Mouse (Mus musculus) limb, embryonic 14.5 days (tissue): ENCODE results near the gene Mylk. TPM values are rescaled to one million over a fixed set of nuclear protein-coding genes. Genes with fewer than 3 reads are reported as not detected.

Source experiments
- ATAC-seq: fragments of 200-750 bp; cut with Nextera tagmentation; 2 replicates; pipeline ENCODE4 v1.8.0; 2017; ENCODE audit warnings: low read depth, moderate number of reproducible peaks, moderate TSS enrichment; ENCODE audit not compliant: low FRiP score
- DNase-seq: peaks from one replicate; pipeline ENCODE4 v3.0.0-alpha.2; 2015; ENCODE audit warnings: low spot score
- H3K27ac ChIP-seq: fragments of 300-500 bp; sonication (generic); replicated peaks from 2 replicates; pipeline ENCODE4 v1.5.1; 2014; ENCODE audit warnings: low read depth, mild to moderate bottlenecking, low read length, moderate library complexity, mixed read lengths
- H3K27me3 ChIP-seq: fragments of 300-500 bp; sonication (generic); 2 replicates; pipeline ENCODE4 v1.6.1; 2014; ENCODE audit warnings: low read length, mixed read lengths; ENCODE audit not compliant: control insufficient read depth, insufficient read depth
- H3K36me3 ChIP-seq: fragments of 300-500 bp; sonication (generic); 2 replicates; pipeline ENCODE4 v1.6.1; 2014; ENCODE audit warnings: mild to moderate bottlenecking, low read length, moderate library complexity, mixed read lengths; ENCODE audit not compliant: control insufficient read depth, insufficient read depth
- H3K4me1 ChIP-seq: fragments of 300-500 bp; sonication (generic); 2 replicates; pipeline ENCODE4 v1.6.1; 2014; ENCODE audit warnings: antibody characterized with exemption, low read length, mixed read lengths; ENCODE audit not compliant: control insufficient read depth, insufficient read depth
- H3K4me2 ChIP-seq: fragments of 300-500 bp; sonication (generic); replicated peaks from 2 replicates; pipeline ENCODE4 v1.6.1; 2014; ENCODE audit warnings: low read depth, mild to moderate bottlenecking, low read length, moderate library complexity; ENCODE audit not compliant: severe bottlenecking
- H3K4me3 ChIP-seq: fragments of 300-500 bp; sonication (generic); replicated peaks from 2 replicates; pipeline ENCODE4 v1.5.1; 2014; ENCODE audit warnings: low read length
- H3K9ac ChIP-seq: fragments of 300-500 bp; sonication (generic); 2 replicates; pipeline ENCODE4 v1.6.1; 2014; ENCODE audit warnings: mild to moderate bottlenecking, low read depth, low read length, moderate library complexity; ENCODE audit not compliant: severe bottlenecking
- H3K9me3 ChIP-seq: fragments of 300-500 bp; sonication (generic); 2 replicates; pipeline ENCODE4 v1.6.1; 2016; ENCODE audit warnings: low read length; ENCODE audit not compliant: control insufficient read depth
- POLR2A ChIP-seq: fragments of 200-500 bp; IDR thresholded peaks from 2 replicates; pipeline ENCODE4 v1.8.0; 2012; ENCODE audit warnings: inconsistent platforms, mild to moderate bottlenecking, moderate library complexity, borderline replicate concordance; ENCODE audit not compliant: insufficient read depth, insufficient read length; ENCODE audit errors: extremely low read depth
- WGBS: fragments of 180-500 bp; shearing (Covaris S2); extraction: QIAGEN DNeasy Blood & Tissue Kit; methylation state at CpG from one replicate; pipeline ENCODE4 v1.1.7; 2014; 5-methylcytosine and 5-hydroxymethylcytosine counted together
- polyA plus RNA-seq, 2 experiments: library from polyadenylated mRNA; depleted of rRNA in 1 of 2; stranded (reverse) in 1 of 2; unstranded in 1 of 2; fragments of >200 nt; fragmentation: Nextera tagmentation in 1 of 2; extraction: Ambion mirVana in 1 of 2; gene quantifications; 2 replicates each; pipeline versions ENCODE4 v1.2.1 to v1.2.3; 2012 to 2014

Mylk gene
- polyA plus RNA-seq, 2 experiments = 14.9 to 17.0 TPM

DNA sequence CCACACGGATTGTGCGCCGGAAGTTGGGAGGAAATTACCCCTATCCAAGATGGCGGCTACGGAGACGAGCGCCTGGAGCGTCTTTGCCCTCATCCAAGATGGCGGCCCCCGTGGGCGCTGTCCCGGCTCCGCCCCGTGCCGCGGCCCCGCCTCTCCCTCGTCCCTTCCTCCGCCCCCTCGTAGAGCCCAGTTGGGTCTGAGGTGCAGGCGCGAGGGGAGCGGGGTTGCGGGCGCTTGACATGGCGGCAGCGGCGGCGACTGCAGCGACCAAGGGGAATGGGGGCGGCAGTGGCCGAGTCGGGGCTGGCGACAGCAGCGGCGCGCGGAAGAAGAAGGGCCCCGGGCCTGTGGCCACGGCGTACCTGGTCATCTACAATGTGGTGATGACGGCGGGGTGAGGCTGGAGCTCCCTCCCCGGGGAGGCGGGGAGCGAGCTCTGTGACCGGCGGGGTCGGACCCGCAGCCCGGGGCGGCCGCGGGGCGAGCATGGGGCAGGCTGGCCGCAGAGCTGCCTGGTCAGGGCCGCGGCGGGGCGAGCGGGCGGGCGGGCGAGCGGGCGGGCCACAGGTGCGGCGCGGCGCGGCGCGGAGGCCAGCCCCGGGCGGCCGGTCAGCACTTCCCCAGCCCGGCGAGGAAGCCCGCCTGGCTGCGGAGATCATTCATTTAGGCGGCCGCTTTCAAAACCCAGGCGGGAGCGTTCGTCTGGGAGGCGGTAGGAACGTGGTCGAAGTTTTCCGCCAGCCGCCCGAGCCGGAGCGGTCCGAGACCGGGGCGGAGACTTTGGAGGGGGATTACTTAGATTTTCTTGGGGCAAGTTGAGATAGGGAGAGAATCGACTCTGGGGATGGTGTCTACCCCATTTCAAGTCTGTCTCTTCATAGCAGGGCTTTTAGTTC is 277.5 kb downstream of the Mylk start, which contains the start of gene Hacd2:
TSS of gene Hacd2 (plus strand) at position 187 of the 896 bp plus-strand sequence.
- H3K4me3 ChIP-seq = peak within 1 kb of the TSS; percentile 92
- H3K36me3 ChIP-seq = peaks cover 3% of the 10 kb centered on the region; the same call in 1 of the 2 replicates
- ATAC-seq (peak; percentile 98), DNase-seq (peak; percentile 96)
- peak within 1 kb of the TSS; percentile 83 for H3K9ac ChIP-seq
- H3K27me3 ChIP-seq = no peaks in the 10 kb centered on the region; the same call in 1 of the 2 replicates
- TF ChIP-seq POLR2A = 0 out of 2 replicates have a peak, but pooled peaks have one; percentile 82
- no peaks in the 10 kb centered on the region for H3K9me3 ChIP-seq
- H3K27ac ChIP-seq = peak within 1 kb of the TSS; percentile 71
- WGBS = 0% methylated on average over 47 of the region's 97 CpGs
- H3K4me2 ChIP-seq = peak within 1 kb of the TSS; percentile 63
- H3K4me1 ChIP-seq = no peaks in the 10 kb centered on the region

DNA sequence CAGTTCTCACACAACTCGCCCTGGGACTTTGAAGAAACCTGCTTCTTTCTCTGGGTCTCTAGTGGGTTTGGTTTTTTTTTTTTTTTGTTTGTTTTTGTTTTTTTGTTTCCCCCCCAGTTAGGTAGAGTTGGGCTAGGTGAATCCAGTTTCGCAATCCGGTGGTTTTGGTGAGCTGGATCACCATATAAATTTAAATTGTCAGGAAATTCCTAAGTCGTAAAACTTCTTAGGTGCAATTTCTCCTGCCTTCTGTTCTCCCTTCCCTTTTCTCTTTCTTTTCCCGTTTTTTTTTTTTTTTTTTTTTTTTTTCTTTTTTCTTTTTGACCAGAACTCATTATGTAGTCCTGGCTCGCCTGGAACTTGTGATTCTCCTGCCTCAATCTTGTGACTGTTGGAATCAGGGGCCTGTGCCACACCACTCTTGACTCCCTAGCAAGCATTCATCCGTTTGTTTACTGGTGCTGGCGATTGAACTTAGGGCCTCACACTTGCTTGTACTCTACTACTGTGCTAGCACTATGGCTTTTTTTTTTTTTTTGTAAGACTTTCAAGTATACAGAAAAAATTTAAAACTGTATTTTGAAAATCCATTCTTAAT is 278.2 kb downstream of the Mylk start:
- no peak for ATAC-seq

DNA sequence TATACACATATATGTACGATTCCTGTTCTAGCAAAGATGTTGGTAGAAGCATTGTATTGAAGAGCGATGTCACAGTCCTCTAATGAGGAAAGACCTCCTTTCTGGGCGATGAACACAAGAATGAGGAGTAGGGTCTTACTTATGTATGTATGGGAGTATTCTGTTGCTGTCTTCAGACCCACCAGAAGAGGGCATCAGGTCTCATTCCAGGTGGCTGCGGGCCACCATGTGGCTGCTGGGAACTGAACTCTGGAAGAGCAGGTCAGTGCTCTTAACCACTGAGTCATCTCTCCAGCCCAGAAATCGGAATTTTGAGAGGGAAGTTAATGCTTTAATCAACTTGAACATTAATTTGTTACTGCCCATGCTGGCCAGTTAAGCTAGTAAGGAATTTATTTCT is 279.3 kb downstream of the Mylk start:
- H3K36me3 ChIP-seq = peaks cover 8% of the 10 kb centered on the region
- no peak overlapping the region for H3K9ac ChIP-seq
- H3K4me2 ChIP-seq = no peak overlapping the region
- H3K27ac ChIP-seq = no peak overlapping the region
- H3K4me1 ChIP-seq = no peaks in the 10 kb centered on the region
- DNase-seq = no peak
- ATAC-seq = no peak
- H3K27me3 ChIP-seq = no peaks in the 10 kb centered on the region; the same call in 1 of the 2 replicates
- no peak overlapping the region for H3K4me3 ChIP-seq
- WGBS = 87% methylated on average over 5 of the region's 5 CpGs
- TF ChIP-seq POLR2A = no peak
- no peaks in the 10 kb centered on the region for H3K9me3 ChIP-seq

More for the DNA sequence above, 278.2 kb downstream of the Mylk start:
- Histone ChIP-seq H3K9me3 (no peaks in the 10 kb centered on the region), H3K4me2 (peak overlapping the region; percentile 63), H3K27me3 (no peaks in the 10 kb centered on the region; the same call in 1 of the 2 replicates), H3K36me3 (peaks cover 3% of the 10 kb centered on the region; the same call in 1 of the 2 replicates), H3K4me3 (peak overlapping the region; percentile 92), H3K27ac (0 out of 2 replicates have a peak overlapping the region, but pooled peaks have one; percentile 71), H3K4me1 (no peaks in the 10 kb centered on the region), H3K9ac (peak overlapping the region; percentile 83)
- TF ChIP-seq POLR2A = no peak
- WGBS = 5% methylated on average over 8 of the region's 8 CpGs
- DNase-seq = no peak

DNA sequence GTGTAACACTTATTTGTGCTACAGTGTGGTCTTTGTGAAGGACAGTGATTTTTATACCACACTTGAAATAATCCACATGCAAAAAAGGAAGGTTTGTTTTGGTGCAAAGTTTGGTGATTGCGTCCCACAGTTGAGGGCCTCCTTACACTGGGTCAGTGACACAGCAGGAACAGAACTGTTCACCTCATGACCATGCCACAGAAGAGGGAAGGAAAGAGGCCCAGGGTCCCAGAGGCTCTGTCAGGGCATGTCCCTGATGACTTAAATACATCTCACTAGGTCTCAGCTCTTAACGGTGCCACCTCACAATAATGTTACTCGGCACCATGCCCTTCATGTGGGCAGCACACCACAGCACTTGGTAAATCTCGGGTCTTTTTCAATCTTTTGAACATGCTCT is 280.3 kb downstream of the Mylk start:
- Histone ChIP-seq H3K4me1 (no peaks in the 10 kb centered on the region), H3K4me3 (no peak overlapping the region), H3K27ac (no peak overlapping the region), H3K4me2 (no peak overlapping the region), H3K27me3 (no peaks in the 10 kb centered on the region), H3K9ac (no peak overlapping the region), H3K9me3 (no peaks in the 10 kb centered on the region), H3K36me3 (peaks cover 11% of the 10 kb centered on the region)
- DNase-seq = no peak
- no peak for ATAC-seq
- WGBS = 91% methylated on average over 4 of the region's 4 CpGs
- TF ChIP-seq POLR2A = no peak

DNA sequence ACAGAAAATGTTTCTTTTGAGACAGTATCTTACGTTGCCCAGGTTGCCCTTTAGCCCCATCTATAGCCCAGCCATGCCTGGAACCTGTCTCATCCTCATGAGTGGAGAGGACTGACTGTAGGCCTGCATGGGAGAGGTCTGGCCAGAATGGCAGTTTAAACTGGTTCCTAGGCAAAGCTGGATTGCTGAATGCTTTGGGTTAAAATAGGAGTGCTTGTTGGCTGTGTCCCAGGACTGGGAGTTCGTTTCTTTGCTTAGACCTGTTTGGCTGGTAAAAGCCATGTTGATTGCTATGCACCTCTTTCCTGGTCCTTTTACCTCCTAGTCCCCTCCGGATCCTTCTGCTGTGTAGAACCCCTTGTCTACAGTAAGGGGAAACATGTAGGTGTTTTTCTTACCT is 288.2 kb downstream of the Mylk start:
- no peak for TF ChIP-seq POLR2A
- no peak for ATAC-seq
- Histone ChIP-seq H3K9me3 (no peaks in the 10 kb centered on the region), H3K4me1 (no peaks in the 10 kb centered on the region), H3K4me3 (no peak overlapping the region), H3K9ac (no peak overlapping the region), H3K36me3 (peaks cover 29% of the 10 kb centered on the region), H3K4me2 (no peak overlapping the region), H3K27ac (0 out of 2 replicates have a peak overlapping the region, but pooled peaks have one; percentile 46), H3K27me3 (no peaks in the 10 kb centered on the region)
- DNase-seq = no peak
- WGBS = 78% methylated on average over 3 of the region's 3 CpGs
